Mouse (Mus musculus) granulocyte monocyte progenitor cell, adult 5-6 weeks (primary cell): ENCODE data around the gene Miip. TPM values are rescaled to one million over a fixed set of nuclear protein-coding genes. Genes with fewer than 3 reads are reported as not detected.

ENCODE experiments used
- ATAC-seq: replicated peaks from 2 replicates; pipeline ENCODE4 v1.8.0; 2016; ENCODE audit warnings: mild to moderate bottlenecking, moderate TSS enrichment, inconsistent platforms; ENCODE audit not compliant: poor library complexity, severe bottlenecking
- total RNA-seq, 2 experiments: library from RNA; stranded (forward) in 1 of 2; stranded (reverse) in 1 of 2; fragments of 200-712, 200-1000 nt in 1 of 2; fragments of >200 nt in 1 of 2; fragmentation: Nextera tagmentation in 1 of 2; gene quantifications; 2 replicates each; pipeline ENCODE4 v1.2.3; 2014 to 2017

The Miip gene
- total RNA-seq (2014; fragmentation: Nextera tagmentation) (45.9 and 58.8 TPM in 2 replicates), total RNA-seq (2017) (33.8 and 36.0 TPM in 2 replicates)

DNA sequence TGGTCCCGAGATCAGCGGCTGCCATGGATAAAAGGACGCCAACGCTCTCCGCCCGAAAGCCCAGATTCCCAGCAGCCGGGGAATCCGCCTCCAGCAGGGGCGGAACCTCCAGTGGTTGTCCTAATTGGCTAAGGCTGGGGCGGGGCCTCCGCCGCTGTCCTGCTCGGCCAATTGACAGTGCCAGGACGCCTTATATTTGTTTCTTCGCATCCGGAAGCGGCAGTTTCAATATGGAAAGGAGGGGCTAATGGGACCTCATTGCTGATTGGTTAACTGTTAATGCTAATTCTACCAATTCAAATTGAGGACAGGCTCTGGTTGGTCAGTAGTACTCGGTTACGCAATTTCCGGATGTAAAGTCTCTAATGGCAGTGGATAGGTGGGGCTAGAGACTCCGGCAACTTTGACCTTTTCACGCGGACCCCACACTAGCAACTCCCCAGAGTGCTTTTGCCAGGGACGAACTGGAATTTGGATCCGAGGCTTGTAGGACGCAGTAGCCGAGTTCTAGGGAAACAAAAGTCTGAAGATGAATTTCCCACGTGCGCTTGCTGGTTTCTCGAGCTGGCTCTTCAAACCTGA, at the start of gene Miip, which contains the start of gene Fv1:
TSS of gene Miip (minus strand) at position 367 of the 582 bp plus-strand sequence.
TSS of gene Fv1 (plus strand) at position 530 of the 582 bp plus-strand sequence.
- ATAC-seq = peak; percentile 88

DNA sequence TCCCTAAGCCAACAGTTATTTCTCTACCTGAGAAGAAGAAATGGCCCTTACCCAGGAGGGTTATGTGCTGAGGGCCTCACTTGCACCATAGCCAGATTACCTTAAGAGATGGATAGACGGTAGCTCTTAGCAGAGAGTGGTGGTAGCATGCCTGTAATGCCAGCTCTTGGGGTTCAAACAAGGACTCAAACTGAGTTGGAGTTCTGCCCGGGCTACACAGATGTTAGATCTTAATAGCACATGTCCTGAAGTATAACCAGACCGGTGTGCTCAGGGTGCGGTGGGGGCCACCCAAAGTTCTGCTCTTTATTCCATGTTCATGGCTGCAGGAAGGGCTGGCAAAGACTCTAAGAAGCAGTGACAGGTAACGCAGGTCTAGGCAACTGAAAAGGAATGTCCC, 40.9 kb upstream of the Miip start:
- no peak for ATAC-seq

DNA sequence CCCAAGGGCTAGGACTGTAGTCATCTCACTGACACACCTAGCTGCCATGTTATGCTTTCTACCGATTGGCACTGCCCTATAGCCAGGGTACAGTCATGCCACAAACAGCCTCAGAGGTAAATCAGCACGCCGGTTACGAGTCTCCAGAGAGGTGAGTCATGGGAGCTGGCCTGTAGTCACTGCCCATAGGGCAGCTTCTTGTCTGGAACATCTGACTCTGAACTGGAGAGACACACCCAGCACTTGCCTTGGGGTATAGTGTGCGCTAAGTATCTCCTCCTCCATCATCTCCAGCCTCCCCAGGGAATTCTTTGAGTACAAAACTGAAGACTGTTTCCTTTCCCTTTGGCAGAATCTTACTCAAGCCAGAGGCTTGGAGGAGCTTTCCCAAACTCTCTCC, 37.6 kb upstream of the Miip start:
- ATAC-seq = no peak

DNA sequence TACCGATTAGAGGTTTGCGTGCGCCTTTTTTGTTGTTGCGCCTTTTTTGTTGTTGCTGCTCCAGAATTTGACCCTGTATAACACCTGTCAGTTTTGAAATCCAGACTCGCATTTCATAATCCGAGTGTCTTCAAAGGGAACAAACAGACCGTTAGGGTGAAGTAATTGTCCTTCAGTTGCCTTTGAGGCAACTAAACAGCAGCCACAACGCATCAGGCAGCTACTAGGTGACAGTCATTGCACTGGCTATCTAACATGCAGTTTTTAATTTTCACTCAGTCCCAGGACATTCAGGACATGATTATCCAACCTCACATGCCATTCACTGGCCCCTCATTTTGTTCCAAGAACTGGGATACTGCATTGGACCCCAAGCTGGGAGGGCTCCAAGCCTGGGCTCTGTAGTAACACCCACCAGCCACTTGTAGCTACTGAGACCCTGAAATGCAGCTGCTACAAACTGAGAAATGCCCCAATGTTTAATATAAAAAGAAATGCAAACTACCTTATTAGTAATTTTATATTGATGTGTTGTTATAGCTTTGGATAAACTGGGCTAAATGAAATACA, 36.6 kb upstream of the Miip start:
- peak; percentile 61 for ATAC-seq

GRCm38 (mm10) chr4:147904313-147905089, 35.9 kb upstream of the Miip start, which contains the start of gene Mfn2:
Gene Mfn2 (minus strand): TSS chr4:147904704.
- peak; percentile 85 for ATAC-seq

- ATAC-seq = peak; percentile 4; the same call in 1 of the 2 replicates
Measured at GRCm38 (mm10) chr4:147903601-147904000, 35.0 kb upstream of the Miip start.

- no peak for ATAC-seq
Measured at GRCm38 (mm10) chr4:147902906-147903500, 34.4 kb upstream of the Miip start.

DNA sequence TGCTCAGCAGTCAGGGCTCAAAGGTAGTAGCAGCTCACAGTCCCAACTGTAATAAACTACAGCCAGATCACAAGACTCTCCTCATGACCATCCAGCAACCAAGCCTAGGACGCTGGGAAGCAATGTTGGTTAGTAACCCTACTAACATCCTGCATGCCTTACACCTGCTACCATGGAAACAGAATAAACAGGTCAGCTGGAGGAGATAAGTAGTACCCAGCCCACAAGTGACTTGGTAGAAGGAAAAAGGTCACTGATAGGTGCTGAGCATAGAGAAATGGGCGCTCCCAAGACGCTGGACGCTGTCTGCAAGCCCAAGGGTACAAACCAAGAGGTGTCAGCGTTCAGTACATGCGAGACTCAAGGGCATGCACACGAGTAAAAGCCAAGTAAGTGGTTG, 31.8 kb upstream of the Miip start:
- ATAC-seq = no peak

DNA sequence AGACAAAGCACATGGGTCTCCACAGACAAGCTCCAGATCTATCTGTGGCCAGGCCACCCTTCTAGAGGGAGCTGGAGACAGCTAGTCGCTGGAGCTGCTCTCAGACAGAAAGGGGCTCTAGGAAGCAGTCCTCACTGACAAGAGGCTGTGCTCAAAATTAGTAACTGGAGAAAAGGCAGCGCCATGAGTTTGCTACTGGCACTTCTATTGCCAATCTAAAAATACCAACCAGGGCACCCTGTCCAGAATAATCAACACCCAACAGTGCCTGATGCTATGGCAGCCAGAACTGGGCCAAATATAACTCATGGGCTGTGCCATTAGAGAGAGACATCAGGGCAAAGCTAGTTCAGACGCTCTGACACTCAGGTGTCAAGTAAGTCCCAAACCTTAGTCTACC, 28.7 kb upstream of the Miip start:
- ATAC-seq = no peak

- ATAC-seq = 0 out of 2 replicates have a peak, but pooled peaks have one; percentile 28
Measured at GRCm38 (mm10) chr4:147896411-147896810, 27.8 kb upstream of the Miip start.

GRCm38 (mm10) chr4:147895815-147896330, 27.3 kb upstream of the Miip start:
- no peak for ATAC-seq

- ATAC-seq = no peak
Measured at GRCm38 (mm10) chr4:147890341-147890740, 21.7 kb upstream of the Miip start.

- ATAC-seq = no peak
Measured at GRCm38 (mm10) chr4:147888237-147888636, 19.6 kb upstream of the Miip start.

DNA sequence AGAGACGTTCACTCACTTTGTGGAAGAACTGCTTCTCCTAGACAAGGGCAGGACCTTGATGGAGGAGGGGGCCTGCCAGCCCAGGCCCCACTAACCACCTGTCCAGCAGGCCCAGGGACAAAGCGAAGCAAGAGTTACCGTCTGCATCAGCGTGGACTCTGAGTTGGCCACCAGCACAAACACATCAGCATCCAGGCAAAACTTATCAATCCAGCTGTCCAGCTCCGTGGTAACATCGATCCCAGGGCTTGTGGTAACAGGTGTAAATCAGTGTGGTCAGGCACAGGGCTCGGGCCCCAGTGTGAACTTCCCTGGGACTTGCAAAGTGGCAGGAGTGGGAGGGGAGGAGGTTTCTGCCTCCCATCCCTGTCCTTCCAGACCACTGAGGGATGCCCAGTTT, 18.7 kb upstream of the Miip start:
- no peak for ATAC-seq

GRCm38 (mm10) chr4:147886158-147886557, 17.5 kb upstream of the Miip start:
- no peak for ATAC-seq

GRCm38 (mm10) chr4:147884138-147884537, 15.5 kb upstream of the Miip start:
- no peak for ATAC-seq

GRCm38 (mm10) chr4:147883041-147883440, 14.4 kb upstream of the Miip start:
- ATAC-seq = no peak

- ATAC-seq = no peak
Measured at GRCm38 (mm10) chr4:147881792-147882191, 13.2 kb upstream of the Miip start.

GRCm38 (mm10) chr4:147879865-147880264, 11.2 kb upstream of the Miip start:
- ATAC-seq = no peak

- no peak for ATAC-seq
Measured at GRCm38 (mm10) chr4:147879456-147879855, 10.8 kb upstream of the Miip start.

- ATAC-seq = no peak
Measured at GRCm38 (mm10) chr4:147878537-147878936, 9.9 kb upstream of the Miip start.
